Mouse (Mus musculus): ENCODE measurements around the gene Rps19.
"Not testable (repeated sequence)": the region's sequence is repeated elsewhere in the genome, so short reads cannot be mapped to it uniquely, and the experiment has no call there.

Gene Rps19

DNA sequence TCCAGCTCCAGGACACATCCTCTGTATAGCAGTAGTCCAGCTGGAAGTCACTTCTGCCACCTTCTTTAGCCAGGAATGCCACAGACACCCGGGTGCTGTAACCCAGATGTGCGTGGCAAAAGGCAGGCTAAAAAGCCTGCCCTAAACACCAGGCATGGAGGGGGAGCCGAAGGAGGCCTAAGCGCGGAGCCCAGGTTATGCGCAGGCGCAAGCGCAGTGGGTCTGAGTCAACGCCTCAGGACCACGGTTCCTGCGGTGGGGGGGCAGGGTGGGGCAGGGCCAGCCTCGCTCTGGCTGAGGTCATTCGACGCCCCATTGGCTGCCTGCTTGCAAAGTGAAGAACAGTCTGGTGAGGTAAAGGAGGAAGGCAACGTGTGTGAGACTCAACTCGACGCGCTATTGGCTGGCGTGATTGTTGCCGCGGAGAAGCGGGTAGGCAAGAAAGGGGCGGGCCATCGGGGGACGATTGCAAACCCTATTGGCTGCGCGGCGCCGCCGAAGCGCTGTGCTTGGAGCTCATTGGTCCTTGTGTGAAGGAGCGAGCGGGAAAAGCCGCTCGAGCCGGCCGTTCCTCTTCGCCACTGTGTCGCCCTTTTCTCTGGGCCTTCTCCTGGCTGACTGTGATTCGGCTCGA, 14.5 kb upstream of the Rps19 start, which contains the start of the genes Lypd4 and Dmrtc2:
Gene Lypd4, minus strand, starts transcription at position 410 of the 634 bp plus-strand sequence.
Gene Dmrtc2, plus strand, starts transcription at position 526 of the 634 bp plus-strand sequence.
- DNase-seq (ENCODE audit: low spot score), result no peak

DNA sequence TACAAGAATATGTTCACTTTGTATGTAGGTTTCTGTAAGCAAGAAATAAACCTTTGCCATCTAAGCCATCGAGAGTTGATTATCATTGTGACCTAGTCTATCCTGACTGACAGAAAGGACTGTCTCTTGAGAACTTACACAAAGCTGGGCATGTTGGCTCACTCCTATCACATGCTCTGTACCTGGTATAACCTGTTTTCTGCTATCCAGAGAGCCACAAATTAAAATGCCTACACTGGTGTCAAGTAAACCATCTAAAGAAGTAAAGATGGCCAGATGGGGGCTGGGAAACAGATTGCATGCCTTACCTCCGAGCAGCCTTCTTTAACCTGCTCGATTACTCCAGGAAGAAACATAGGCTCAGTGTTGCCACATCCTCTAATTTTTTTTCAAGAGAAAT, 6.6 kb upstream of the Rps19 start:
- DNase-seq (ENCODE audit: low spot score), result no peak

DNA sequence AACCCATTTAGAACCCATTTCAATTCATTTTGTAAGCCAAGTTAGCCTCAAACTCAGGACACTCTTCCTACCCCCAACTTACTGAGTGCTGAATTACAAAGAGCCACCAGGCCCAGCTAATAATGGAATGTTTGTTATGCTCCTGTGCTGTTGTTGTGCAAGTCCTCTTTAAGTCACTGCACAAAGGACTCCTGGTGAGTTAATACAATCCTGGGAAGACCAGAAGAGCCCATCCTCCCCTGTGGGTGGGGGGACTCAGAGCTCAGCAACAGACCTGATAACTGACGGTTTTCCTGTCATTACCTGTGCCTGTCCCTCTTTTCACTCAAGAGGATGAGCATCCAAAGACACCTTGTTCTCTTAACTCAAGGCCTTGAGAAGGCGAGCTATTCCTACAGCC, 4.6 kb upstream of the Rps19 start:
- no peak for DNase-seq (ENCODE audit: low spot score)

DNA sequence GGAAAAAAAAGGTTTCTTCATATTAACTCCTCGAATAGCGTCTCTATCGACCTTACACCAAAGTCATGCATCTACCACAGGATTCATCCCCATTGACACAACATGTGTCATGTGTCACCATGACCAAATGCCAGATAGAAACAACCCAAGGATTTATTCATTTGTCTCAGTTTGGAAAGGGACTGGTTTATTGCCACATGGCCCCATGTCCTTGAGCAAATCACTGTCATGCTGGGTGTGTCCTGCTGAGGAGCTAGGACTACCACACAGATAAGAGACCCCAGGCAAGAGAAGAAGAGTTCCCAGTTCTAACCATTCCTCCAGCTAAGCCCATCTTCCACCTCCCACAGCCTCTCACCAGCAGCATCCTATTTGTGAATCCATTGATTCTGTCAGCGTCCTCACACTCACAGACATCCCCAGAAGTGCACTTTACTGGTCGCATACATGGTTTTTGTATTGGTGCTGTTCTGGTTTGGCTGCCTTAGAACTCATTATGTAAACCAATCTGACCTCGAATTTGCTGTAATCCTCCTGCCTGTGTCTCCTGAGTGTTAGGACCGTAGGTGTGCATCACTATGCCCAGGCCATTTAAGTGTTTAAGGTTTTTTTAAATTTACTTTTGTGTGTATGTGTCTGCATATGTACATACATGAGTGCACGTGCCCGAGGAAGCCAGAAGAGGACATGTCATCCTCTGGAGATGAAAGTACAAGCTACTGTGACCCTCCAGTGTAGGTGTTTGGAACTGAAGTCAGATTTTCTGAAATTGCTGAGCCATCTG, 1.6 kb upstream of the Rps19 start:
- DNase-seq (ENCODE audit: low spot score), result no peak

DNA sequence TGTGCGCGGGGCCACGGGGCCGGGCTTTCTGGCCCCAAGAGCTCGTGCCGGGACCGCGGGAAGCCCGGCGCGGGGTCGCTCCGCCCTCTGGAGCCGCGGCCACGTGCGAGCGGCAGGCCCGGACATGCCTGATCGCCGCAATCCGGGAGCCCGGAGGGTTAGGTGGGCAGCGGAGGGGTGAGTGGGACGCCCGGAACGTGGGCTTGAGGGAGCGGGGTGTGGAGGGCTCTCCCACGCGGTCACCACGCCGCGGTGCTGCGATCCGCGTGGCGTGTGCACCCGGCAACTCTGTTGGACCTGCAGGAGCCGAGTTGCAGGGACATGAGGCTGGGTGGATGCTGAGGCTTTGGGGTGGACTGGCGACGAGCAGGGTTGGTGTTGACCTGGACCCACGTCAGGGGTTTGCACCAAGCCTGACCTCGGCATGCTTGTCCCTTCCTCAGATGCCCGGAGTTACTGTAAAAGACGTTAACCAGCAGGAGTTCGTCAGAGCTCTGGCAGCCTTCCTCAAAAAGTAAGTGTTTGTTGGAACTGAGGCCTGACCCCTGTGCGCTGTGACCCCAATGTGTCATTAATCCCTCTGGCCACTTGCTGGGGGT, 621 bp downstream of the Rps19 start:
- DNase-seq (ENCODE audit: low spot score), result no peak

- no peak for DNase-seq (ENCODE audit: low spot score)
Observed at GRCm38 (mm10) chr7:24885468-24886307, 1.5 kb downstream of the Rps19 start.

- no peak for DNase-seq (ENCODE audit: low spot score)
Observed at GRCm38 (mm10) chr7:24886308-24886633, 2.1 kb downstream of the Rps19 start.

DNA sequence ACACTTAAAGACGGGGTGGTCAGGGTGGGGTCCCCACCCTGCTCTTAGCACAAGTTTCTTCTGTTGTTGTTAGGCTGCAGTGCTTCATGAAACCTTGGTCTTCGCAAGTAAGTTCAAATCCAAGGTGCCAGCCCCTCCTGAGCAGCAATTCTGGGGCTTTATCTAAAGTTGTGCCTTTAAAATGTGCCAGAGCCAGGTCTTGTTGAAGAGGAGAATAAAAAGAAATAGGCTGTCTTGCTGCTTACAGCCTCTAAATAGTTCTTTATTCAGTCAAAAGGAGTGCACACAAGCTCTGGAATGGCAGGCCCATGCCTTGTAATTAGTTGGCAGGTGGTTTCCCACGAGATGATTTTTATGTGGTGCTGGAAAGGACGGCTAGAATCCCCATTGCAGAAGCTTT, 2.9 kb downstream of the Rps19 start:
- no peak for DNase-seq (ENCODE audit: low spot score)

DNA sequence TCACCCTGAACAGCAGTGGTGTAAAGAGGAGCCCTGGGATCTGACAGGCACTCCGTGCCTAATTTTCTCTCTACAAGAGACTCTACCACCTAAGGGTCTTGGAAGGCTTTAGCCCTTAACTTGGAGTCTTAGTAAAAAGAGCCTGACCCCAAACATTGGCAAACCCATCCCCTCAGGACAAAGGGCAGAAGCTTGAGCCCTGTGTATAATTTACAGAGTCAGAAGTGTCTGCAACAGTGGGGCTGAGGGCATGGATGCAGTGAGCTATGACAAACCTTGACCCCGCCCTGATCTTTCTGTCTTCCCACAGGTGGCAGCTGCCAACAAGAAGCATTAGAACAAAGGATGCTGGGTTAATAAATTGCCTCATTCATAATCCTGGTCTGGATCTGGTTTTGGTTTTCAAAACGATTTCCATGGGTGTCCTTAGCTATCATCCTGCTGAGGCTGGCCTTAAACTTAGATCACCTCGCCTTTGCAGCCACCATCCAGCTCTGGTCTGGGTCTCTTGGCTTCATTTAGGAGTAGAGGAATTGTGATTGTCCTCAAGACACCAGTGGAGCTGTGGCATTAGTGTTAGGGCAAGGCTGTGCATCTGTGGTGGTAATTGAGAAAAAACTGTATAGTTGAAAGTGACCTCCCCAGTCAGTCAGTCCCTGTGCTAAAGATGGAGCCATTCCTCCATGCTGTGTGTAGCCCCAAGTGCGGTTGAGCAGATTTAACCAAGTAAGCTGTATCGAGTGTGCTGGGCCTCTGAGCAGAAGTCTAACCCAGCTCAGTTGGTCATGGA, 5.5 kb downstream of the Rps19 start:
- no peak for DNase-seq (ENCODE audit: low spot score)

DNA sequence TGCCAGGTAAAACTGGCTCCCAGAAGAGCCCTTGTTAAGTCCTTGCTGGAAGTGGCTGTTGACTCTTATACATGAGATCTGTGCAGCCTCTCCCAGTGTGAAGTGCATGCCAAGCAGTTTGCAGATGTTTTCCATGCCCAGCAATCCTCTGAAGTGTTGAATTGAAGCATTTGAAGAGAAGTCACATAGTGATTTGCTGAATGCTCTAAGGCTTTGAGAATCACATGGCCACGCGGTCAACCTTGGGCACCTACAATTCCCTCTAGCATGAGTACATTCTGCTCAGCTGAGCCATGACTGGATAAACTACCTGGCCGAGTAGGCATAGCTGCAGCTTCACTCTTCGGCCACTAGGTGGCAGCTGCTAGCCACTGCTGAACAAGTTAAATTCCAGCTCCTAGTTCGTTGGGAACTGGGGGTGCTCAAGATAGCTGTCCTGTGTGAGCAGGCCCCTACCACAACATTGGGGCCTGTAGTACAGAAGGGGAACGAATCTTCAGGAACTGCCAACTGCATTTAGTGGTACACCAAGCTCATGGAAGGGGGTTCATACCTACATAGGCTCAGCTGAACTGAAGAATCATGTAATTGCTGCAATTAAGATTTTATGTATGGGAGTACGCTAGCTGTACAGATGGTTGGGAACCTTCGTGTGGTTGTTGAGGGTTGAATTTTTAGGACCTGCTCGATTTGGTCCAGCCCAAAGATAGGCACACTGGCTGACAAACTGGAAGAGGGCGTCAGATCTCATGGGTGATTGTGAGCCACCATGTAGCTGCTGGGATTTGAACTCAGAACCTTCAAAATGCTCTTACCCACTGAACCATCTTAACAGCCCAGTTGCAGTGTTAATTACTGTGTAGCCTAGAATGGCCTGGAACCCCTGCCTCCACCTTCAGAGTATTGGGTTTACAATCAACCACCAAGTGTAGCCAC, 6.4 kb downstream of the Rps19 start:
- peak; percentile 69 for DNase-seq (ENCODE audit: low spot score)

DNA sequence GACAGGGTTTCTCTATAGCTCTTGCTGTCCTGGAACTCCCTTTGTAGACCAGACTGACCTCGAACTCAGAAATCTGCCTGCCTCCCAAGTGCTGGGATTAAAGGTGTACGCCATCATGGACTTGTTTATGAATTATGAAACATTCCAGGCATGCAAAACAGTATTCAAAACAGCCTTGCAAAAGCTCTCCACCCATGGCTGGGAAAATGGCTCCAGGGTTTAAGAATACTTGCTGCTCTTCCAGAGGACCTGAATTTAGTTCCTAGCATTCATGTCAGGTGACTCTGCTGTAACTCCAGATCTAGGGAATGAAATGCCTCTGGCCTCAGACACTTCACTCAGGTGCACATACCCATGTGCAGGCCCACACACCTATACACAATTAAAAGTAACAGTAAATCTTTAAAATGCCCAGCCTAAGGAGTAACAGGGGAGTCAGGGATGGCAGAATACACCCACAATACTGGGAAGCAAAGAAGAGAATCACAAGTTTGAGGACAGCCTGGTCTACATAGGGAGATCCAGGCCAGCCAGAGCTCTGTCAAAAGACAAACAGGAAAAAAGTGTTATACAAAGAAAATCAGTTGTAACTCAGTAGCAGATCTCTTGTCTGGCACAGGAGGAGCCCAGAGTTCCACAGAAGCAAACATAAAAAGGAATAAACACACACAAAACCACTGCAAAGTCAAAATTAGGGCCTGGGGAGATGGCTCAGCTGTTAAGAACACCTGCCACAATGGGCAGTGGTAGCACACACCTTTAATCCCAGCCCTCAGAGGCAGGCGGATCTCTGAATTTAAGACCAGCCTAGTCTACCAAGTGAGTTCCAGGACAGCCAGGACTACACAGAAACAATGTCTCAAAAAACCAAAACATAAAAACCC, 7.3 kb downstream of the Rps19 start:
- no peak for DNase-seq (ENCODE audit: low spot score)

DNA sequence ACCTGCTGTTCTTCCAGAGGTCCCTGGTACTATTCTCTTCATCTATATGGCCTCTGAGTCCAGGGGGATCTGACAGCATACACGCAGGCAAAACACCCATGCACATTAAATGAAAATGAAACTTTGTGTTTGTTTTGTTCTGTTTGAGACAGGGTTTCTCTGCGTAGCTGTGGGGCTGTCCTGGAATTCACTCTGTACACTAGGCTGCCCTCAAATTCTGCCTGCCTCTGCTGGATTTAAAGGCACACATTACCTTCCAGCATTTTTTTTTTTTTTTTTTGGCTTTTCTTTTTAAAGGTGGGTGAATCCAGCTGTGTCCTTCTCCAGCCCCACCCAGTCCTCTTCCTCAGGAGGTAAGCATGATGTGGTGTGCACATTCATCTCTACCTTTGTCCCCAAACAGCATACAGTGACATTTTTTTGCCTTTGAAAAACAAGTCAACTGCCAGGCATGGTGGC, 8.0 kb downstream of the Rps19 start:
- no peak for DNase-seq (ENCODE audit: low spot score)

- not testable (repeated sequence) for DNase-seq (ENCODE audit: low spot score)
Observed at GRCm38 (mm10) chr7:24895749-24896148, 11.6 kb downstream of the Rps19 start.

DNA sequence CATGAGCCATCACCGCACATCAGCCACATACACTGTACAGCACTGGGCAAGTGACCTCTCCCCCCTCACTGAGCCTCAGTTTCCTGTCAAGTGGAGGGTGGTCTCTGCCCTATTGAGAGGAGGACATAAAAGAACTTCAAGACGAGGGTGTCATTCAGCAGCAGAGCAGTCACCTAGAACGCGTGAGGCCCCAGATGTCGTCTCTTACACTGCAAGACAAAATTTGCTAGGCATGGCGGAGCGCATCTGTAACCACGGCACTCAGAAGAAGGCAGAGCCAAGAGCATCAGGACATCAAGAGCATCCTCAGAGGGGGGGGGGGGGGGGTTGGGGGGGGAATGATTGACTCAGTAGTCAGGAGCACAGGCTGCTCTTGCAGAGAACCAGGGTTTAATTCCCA, 12.1 kb downstream of the Rps19 start:
- no peak for DNase-seq (ENCODE audit: low spot score)

DNA sequence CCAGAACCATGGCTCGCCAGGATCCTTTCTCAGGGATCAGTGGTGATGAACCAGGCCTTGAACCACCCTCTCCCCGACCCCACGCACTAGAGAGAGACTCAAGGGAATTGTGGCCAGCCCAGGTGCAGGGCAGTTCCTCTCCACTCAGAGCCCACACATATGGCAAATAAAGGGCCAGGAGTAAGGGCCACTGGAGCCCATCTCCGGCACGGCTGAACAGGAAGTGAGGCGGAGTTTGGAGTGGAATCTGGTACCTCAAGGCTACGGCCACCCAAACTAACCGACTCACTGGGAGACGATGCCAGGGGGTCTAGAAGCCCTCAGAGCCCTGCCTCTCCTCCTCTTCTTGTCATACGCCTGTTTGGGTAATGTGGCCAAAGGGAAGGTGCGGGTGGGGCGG, 13.1 kb downstream of the Rps19 start, which contains the start of gene Cd79a:
Gene Cd79a, plus strand, starts transcription at position 158 of the 400 bp plus-strand sequence.
- no peak for DNase-seq (ENCODE audit: low spot score)

- no peak for DNase-seq (ENCODE audit: low spot score)
Observed at GRCm38 (mm10) chr7:24897959-24898358, 13.8 kb downstream of the Rps19 start.

DNA sequence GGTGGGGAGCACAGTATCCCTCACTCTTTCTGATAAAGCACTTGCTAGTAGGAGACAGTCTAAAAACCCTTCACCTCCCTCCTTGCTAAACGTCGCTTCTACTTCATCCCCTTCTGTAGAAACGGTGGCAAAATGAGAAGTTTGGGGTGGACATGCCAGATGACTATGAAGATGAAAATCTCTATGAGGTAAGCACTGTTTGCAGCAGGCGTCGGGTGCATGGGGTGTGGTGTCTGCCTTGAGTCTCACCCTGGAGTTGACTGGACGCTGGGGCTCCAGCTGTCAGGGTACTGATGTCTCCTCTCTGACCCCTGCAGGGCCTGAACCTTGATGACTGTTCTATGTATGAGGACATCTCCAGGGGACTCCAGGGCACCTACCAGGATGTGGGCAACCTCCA, 16.9 kb downstream of the Rps19 start:
- DNase-seq (ENCODE audit: low spot score), result no peak

GRCm38 (mm10) chr7:24901842-24902241, 17.7 kb downstream of the Rps19 start:
- DNase-seq (ENCODE audit: low spot score), result no peak

DNA sequence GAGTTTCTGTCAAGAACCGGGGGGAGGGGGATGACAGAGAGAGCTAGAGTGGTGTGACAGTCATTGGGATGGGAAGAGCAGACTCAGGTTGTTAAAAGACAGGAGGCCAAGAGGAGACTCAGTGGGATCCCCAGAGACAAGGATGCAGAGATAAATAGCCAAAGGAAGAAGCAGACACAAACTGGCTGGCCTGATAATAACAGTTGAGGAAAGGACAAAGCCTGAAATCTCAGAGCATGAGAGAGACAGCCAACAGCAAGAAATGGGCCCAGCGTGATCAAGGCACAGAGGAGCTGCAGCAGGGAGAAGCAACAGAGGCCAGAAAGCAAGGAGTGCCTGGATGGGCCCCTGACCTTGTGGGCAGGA, 18.1 kb downstream of the Rps19 start:
- no peak for DNase-seq (ENCODE audit: low spot score)
